Mouse (Mus musculus) left cerebral cortex, adult 2 months (tissue): ENCODE measurements around the gene Il25. TPM values are rescaled to one million over a fixed set of nuclear protein-coding genes. Genes with fewer than 3 reads are reported as not detected.

Experiments
- DNase-seq, 2 experiments: peaks; one replicate each; pipeline ENCODE4 v3.0.0; 2021 to 2022; ENCODE audit warnings: low spot score in 2 of 2, mixed read lengths in 1 of 2; ENCODE audit errors: extremely low spot score in 1 of 2
- H3K27ac ChIP-seq: fragments of 200-600 bp; 2 replicates; pipeline ENCODE4 v1.8.1; 2022
- H3K4me3 ChIP-seq: fragments of 200-600 bp; 2 replicates; pipeline ENCODE4 v1.8.1; 2022
- CTCF ChIP-seq: fragments of 200-600 bp; IDR thresholded peaks from 2 replicates; pipeline ENCODE4 v1.8.1; 2022; ENCODE audit warnings: antibody characterized with exemption, mild to moderate bottlenecking, moderate library complexity
- intact Hi-C: fragments of 180-260 bp; cut with DNase I; formaldehyde crosslinking; loops from one replicate; pipeline ENCODE4 v1.15.1; 2025
- total RNA-seq, 2 experiments: library from RNA; stranded (reverse); gene quantifications; 2 replicates each; pipeline ENCODE4 v1.2.3; 2021

The Il25 gene
- total RNA-seq, 2 experiments from 2014 or later = not detected

DNA sequence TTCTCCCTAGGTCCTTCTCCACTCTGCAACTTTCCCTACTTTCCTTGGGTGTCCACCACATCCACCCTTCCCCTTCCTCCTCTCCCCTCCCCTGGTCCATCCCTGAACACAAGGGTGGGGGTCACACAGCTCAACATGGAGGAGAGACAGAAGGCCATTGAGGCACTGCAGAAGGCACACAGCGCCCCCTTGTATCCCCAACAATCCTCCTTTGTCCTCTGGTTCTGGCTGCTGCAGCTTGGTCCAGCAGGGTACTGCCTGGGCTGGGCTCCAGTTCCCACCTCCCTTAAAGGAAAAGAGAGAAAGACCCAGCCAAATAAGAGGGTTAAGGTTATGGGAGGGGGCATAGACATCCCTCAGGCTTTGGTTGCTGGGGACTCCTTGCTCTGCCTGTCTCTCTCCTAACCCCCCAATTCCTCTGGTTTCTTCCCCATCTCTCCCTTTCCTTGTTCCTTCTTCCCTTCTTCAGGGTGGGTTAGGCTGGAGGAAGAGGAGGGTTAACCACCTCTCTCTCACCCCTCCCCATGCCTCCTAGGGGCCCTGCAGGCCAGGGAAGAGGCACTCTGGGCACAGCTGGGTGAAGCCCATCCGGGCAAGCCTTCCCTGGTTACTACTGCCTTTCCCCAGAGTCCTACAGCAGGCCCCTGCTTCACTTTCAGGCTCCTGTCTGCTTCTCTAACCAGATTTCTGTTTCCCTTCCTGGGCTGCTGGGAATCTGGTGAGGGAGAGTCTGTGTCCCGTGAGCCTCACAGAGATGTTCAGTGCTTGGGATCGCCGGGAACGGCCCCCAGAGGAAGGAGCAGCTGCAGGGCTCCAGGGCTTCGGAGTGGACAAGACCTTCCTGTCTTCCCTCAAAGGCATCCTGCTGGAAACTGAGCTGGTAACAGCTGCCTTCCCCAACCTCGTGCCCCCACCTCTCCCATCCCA lies 3.7 kb downstream of the Il25 start, which contains the start of gene Cmtm5:
TSS of gene Cmtm5 (plus strand) at position 358 of the 927 bp plus-strand sequence.
- peak; percentile 24 to 71 for DNase-seq
- peak within 1 kb of the TSS; percentile 86 for H3K27ac ChIP-seq
- intact Hi-C loops = loop anchor here (5.0 kb wide), 1 partner anchor 94 kb away; no protein-coding TSS in a partner anchor
- peak within 1 kb of the TSS; percentile 40 for H3K4me3 ChIP-seq
- peak; percentile 28 for TF ChIP-seq CTCF

DNA sequence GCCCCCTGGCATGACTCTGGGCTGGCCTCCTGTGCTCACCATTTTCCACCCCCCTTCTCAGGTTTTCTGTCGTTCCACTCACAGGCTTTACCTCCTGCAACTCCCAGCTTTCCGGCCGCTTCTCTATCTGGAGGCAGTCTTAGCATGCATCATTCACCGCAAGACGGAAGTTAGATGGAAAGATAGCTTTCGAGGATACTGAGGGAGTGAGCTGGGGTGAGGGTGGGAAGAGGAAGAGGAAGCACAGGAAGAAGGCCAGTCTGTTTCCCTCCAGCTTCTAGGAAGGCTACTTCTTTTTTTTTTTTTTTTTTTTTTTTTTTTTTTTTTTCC lies 4.3 kb downstream of the Il25 start:
- DNase-seq = no peak
- Histone ChIP-seq H3K4me3 (peak overlapping the region; percentile 40), H3K27ac (peak overlapping the region; percentile 86)
- intact Hi-C loops = loop anchor here (5.0 kb wide), 1 partner anchor 94 kb away; no protein-coding TSS in a partner anchor
- no peak for TF ChIP-seq CTCF

DNA sequence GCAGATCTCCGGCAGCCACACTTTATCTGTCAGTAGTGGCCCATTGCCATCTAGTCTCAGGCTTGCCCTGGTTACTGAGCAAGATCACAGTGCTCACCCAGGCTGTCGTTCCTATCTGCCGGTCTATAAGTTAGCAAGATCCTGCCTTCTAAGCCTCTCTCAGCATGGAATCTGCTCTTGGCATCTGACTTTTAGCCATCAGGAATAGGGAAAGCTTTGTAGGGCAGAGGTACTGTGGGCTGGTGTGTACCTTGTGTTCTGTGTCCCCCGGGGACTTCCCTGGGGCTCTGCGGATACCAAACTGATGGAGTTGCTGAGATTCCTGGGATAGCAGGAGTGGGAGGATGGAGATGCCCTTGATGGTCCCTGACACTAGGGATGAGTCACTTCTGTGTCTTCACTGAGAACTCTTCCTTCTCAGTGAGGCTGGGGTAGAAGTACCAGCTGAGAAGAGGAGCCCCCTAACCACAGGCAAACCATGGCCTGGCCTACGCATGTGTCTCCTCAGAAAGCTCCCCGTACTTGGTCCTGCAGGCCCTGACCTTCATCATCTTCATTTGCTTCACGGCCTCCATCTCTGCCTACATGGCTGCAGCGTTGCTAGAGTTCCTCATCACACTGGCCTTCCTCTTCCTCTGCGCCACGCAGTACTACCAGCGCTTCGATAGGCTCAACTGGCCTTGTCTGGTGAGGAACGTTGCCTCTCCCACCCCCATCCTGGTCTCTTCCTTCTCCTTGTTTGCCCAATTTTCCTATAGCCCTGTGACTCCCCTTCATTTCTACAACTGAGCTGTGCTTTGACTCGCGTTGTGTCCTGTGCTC lies 5.1 kb downstream of the Il25 start:
- intact Hi-C loops = loop anchor here (5.0 kb wide), 1 partner anchor 95 kb away; no protein-coding TSS in a partner anchor
- DNase-seq = no peak
- TF ChIP-seq CTCF = no peak
- peak overlapping the region; percentile 32; the same call in 1 of the 2 replicates for H3K4me3 ChIP-seq
- H3K27ac ChIP-seq = peak overlapping the region; percentile 37; the same call in 1 of the 2 replicates

DNA sequence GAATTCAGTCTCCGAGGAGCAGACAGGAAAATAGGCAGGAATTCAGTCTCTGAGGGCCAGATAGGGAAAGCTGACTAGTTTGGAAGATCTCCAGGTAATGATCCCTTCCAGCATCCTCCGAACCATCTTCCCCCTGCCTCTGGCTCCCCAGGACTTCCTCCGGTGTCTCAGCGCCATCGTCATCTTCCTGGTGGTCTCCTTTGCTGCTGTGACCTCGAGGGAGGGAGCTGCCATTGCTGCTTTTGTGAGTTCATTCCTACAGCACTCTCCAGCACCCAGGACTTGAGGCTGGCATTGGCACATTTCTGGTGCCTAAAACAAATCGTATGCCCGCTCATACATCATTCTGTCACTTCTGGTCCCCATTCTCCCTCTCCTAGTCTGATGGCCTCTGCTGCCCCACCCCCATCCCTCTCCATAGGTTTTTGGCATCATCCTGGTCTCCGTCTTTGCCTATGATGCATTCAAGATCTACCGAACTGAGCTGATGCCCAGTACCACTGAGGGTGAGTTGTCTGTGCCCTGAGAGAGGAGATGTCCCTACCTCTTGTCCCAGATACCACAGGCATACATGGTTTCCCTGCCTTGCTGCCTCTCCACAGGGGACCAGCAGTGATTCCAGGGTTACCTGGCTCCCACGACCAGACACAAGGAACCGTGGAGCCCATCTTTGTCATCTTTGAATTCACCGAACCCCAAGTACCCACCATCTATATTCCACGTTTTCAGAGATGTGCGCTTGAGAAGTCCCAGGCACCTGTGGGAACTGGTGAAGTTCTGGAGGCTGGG lies 6.1 kb downstream of the Il25 start:
- Histone ChIP-seq H3K4me3 (no peak overlapping the region), H3K27ac (no peak overlapping the region)
- no peak for DNase-seq
- intact Hi-C loops = loop anchor here (1.0 to 5.0 kb wide), 2 partner anchors 38 to 96 kb away; no protein-coding TSS in a partner anchor
- TF ChIP-seq CTCF = no peak

DNA sequence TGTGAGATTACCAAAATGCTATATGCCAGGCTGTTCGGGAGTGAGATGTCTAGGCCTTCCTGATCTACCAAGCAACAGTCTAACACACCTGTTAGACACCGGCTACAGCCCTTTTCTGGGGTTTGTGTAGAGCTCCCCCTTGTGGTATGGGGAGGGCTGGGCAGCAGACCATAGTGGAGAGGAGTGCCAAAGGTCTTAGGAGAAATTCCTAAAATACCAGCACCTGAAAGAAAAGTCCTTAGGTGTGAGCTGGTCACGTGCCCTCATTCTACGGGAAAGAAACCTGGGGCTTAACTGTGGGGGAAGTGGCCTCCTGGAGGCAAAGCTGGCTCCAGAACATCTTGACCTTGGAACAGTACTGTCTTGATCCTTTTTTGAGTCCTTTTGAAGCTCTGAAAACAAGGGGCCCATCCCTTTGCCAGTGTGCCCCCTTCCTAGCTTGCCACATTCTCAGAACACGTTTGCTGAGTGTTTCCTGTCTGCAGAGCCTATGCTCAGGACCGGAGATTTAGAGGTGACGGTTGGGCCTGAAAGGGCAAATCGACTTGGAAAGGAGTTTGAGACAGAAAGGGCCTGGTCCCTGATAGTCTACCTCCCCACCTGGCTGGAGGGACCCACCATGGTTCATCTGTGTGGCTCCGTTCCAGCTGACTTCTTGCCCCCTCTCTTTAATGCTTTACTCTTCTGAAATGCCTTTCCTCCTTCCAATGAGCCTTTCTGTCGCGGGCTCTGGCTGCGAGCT lies 7.1 kb downstream of the Il25 start:
- no peak overlapping the region for H3K4me3 ChIP-seq
- peak; percentile 86 for TF ChIP-seq CTCF
- DNase-seq = peak; percentile 50 to 54
- intact Hi-C loops = loop anchor here (1.0 to 5.0 kb wide), 2 partner anchors 39 to 97 kb away; no protein-coding TSS in a partner anchor
- no peak overlapping the region for H3K27ac ChIP-seq

DNA sequence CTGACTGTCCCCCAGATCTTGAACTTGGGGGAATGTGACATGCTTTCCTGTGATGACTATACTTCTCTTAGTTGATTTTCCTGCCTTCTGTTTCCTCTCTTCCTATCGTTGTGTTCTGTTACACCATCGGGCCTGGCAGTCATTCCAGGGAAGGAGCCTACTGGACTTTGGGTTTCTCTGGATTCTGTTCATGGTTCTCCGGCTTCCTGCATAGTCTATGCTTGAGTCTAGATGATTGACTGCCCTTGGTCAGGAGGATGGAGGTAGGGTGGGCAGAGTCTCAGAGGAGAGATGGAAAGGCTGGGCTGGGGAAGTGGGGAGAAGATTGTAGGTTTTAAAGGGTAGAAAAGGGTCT lies 7.7 kb downstream of the Il25 start:
- H3K4me3 ChIP-seq = no peak overlapping the region
- intact Hi-C loops = no loop called here
- H3K27ac ChIP-seq = no peak overlapping the region
- DNase-seq = no peak
- TF ChIP-seq CTCF = no peak

DNA sequence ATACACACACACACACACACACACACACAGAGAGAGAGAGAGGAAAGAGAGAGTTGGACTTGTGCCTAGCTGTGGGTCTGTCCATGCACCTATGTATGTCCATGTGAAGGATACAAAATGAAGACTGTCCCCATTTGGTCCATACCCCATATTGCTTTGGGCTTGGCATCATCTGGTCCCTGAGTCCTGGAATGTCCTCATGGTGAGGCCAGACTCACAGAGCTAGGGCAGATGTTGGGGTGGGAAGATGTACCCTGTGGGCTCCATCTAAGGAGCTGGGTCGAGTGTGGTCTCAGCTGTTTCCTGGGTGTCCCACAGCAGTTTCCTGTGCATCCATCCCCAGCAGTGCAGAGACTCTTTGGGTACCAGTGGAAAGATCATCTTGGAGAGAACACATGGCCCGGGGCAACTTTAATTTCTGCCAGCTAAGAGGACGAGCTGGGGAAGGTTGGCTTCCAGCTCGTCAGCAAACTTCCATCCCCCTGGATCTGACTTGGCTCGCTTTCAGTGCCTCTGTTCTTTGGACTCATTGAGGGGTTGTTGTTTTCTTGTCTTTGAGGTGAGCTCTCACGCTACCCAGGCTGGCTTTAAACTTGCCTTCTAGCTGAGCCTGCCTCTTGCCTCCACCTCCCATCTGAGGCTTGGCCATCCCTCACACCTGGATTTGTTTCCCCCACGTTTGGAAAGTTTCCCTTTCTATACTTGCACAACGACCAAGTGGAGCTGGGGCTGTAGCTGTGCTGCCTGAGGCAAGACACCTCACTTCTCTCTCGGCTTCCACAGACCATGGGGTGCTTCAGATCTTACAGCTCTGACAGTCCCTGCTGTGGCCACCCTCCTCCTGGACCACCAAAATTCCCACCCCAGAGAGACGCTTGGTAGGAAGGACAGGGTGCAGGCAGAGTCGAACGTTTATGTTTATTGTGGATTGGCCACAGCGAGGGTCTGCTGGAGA lies 8.8 kb downstream of the Il25 start:
- no peak for TF ChIP-seq CTCF
- intact Hi-C loops = no loop called here
- H3K27ac ChIP-seq = no peak overlapping the region
- no peak overlapping the region for H3K4me3 ChIP-seq
- no peak for DNase-seq

DNA sequence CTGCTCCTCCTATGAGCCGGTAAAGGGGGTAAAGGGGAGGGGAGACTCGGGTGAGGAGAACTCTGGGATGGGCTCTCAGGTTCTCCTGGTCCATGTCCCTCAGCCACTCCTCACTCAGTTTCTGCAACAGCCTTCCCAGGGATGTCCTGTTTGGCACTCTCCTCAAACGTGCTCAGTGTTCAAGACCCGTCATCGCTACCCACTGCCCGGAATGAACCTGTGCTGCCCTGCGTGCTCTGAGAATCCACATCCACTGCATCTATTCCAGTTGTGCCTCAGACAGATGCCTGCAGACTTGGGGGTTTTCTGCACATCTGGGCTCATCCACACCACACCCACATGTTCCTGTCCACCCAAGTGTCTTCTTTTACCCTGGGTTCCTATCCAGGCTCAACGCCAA lies 10.0 kb downstream of the Il25 start:
- H3K27ac ChIP-seq = no peak overlapping the region
- no peak for TF ChIP-seq CTCF
- H3K4me3 ChIP-seq = no peak overlapping the region
- intact Hi-C loops = no loop called here
- DNase-seq = no peak

DNA sequence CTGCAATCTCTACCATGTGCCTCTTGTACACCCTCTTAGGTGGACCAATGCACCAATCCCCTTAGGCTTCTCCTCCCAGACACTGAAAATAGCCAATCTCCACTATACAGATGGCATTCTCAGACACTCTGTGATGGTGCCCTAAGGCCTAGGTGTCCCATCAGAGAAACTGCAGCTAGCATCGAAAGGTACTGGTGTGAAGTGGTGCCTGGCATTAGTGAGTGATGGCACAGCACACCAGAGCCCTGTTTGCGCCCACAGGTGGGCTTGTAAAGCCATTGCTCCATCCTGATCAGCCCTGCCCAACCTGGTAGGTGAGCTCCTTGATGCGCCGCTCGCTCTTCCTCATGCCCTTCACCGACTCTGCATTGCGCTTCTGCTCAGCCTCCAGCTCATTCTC lies 11.5 kb downstream of the Il25 start:
- Histone ChIP-seq H3K27ac (no peak overlapping the region), H3K4me3 (no peak overlapping the region)
- no peak for TF ChIP-seq CTCF
- no peak for DNase-seq
- intact Hi-C loops = no loop called here

DNA sequence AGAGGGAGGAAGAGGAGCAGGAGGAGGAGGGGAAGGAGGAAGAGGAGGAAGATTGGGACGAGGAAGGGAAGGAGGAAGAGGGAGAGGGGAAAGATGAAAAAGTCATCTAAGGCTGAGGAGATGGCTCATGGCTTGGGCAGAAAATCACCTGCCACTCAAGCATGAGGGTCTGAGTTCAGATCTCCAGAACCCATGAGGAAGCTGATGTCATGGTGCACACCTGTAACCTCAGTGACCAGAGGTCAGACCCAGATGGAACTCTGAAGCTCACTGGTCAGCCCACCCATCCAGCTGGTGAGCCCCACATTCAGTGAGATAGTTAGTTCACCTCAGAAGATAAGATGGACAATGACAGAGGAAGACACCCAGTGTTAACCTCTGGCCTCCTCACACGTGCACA lies 12.4 kb downstream of the Il25 start:
- intact Hi-C loops = no loop called here
- DNase-seq = no peak
- H3K4me3 ChIP-seq = no peak overlapping the region
- no peak for TF ChIP-seq CTCF
- no peak overlapping the region for H3K27ac ChIP-seq
